ENCODE assay signal across 21 mouse cellular contexts in genomic region chr7:136169261-136169660, GRCm38 (mm10).
DNase-seq lines count a peak whose midpoint lies in the region; ATAC-seq and TF ChIP-seq lines count a peak whose summit lies in the region.
"Had no signal": no experiment of that assay in that cellular context is flagged by ENCODE, and none has a peak within 500 bp of the region (broad histone marks: within the 10 kb centered on the region; RNA-seq: fewer than 3 reads in every experiment).

No protein-coding gene starts in this region.

- peak; percentile 71; the same call in 1 of the 2 replicates for ATAC-seq in limb, embryonic 12.5 days (ENCODE audit: insufficient number of reproducible peaks, insufficient read depth, low FRiP score, low TSS enrichment, low read depth)
- ATAC-seq: forebrain, embryonic 13.5 days; forebrain, embryonic 15.5 days had no signal

- no peak overlapping the region for H3K4me2 ChIP-seq in limb, embryonic 12.5 days
- H3K4me2 ChIP-seq: embryonic facial prominence, embryonic 13.5 days; embryonic facial prominence, embryonic 15.5 days; forebrain, embryonic 13.5 days; forebrain, embryonic 15.5 days had no signal

- no peaks in the 10 kb centered on the region for H3K9me3 ChIP-seq in limb, embryonic 12.5 days
- H3K9me3 ChIP-seq: embryonic facial prominence, embryonic 13.5 days; embryonic facial prominence, embryonic 15.5 days; forebrain, embryonic 13.5 days; forebrain, embryonic 15.5 days had no signal

- intact Hi-C loops in left cerebral cortex, adult 2 months (cut with DNase I): no loop called here

- peak; percentile 5 for DNase-seq in kidney, adult 2 months
- DNase-seq in kidney, adult 11 months: no peak
- DNase-seq in forelimb bud, embryonic 11.5 days (ENCODE audit: low read depth, low spot score): peak; percentile 58
- no peak for DNase-seq in left cerebral cortex, adult 2 months (ENCODE audit: extremely low spot score in 1 of 2, low spot score in 2 of 2)
- no peak for DNase-seq in ovary, postnatal 10 days (ENCODE audit: low spot score)
- DNase-seq: adrenal gland, adult 2 months; adrenal gland, postnatal 10 days; adrenal gland, postnatal 25 days; cerebellum, adult 11 months; cerebellum, adult 18-20 months; cerebellum, adult 8-10 months; cerebellum, adult 9-11 months; cerebellum, postnatal 14 days; cerebellum, postnatal 36 days; embryo, embryonic 11 days had no signal

- H3K4me1 ChIP-seq in kidney, adult 2 months (ENCODE audit: control insufficient read depth, insufficient read depth, low read length): no peaks in the 10 kb centered on the region
- peaks cover 15% of the 10 kb centered on the region; the same call in 1 of the 2 replicates for H3K4me1 ChIP-seq in limb, embryonic 12.5 days (replicated peaks)
- H3K4me1 ChIP-seq: embryonic facial prominence, embryonic 15.5 days; forebrain, embryonic 13.5 days; forebrain, embryonic 15.5 days had no signal

- no peak for TF ChIP-seq CTCF in kidney, adult 2 months (conservative IDR thresholded peaks at IDR 0.05; ENCODE audit: insufficient read depth, insufficient read length, low read depth, low read length)
- no peak for TF ChIP-seq CTCF in left cerebral cortex, adult 2 months (IDR thresholded peaks at IDR 0.05)

- no peak for TF ChIP-seq POLR2A in kidney, adult 2 months (IDR thresholded peaks at IDR 0.05; ENCODE audit: low read depth, low read length)

- H3K27ac ChIP-seq in kidney, adult 2 months (ENCODE audit: insufficient read depth, low read depth, low read length): no peak overlapping the region
- H3K27ac ChIP-seq in limb, embryonic 12.5 days: peak overlapping the region; percentile 75
- no peak overlapping the region for H3K27ac ChIP-seq in left cerebral cortex, adult 2 months
- H3K27ac ChIP-seq: embryonic facial prominence, embryonic 13.5 days; embryonic facial prominence, embryonic 15.5 days; forebrain, embryonic 13.5 days; forebrain, embryonic 15.5 days had no signal

- H3K9ac ChIP-seq in limb, embryonic 12.5 days (replicated peaks): no peak overlapping the region
- H3K9ac ChIP-seq: embryonic facial prominence, embryonic 13.5 days; embryonic facial prominence, embryonic 15.5 days; forebrain, embryonic 13.5 days; forebrain, embryonic 15.5 days had no signal

- no peaks in the 10 kb centered on the region for H3K36me3 ChIP-seq in kidney, adult 2 months (ENCODE audit: control insufficient read depth, insufficient read depth, low read length)
- no peaks in the 10 kb centered on the region for H3K36me3 ChIP-seq in limb, embryonic 12.5 days
- H3K36me3 ChIP-seq: embryonic facial prominence, embryonic 13.5 days; embryonic facial prominence, embryonic 15.5 days; forebrain, embryonic 15.5 days had no signal

- no peaks in the 10 kb centered on the region for H3K27me3 ChIP-seq in kidney, adult 2 months (replicated peaks; ENCODE audit: control insufficient read depth, insufficient read depth, low read length)
- H3K27me3 ChIP-seq in limb, embryonic 12.5 days: peaks cover 8% of the 10 kb centered on the region; the same call in 1 of the 2 replicates
- H3K27me3 ChIP-seq: embryonic facial prominence, embryonic 13.5 days; embryonic facial prominence, embryonic 15.5 days; forebrain, embryonic 15.5 days had no signal

- WGBS in kidney, adult 2 months: 69% methylated on average over 4 of the region's 4 CpGs
- WGBS in limb, embryonic 12.5 days: 33% methylated on average over 3 of the region's 4 CpGs

- no peak overlapping the region for H3K4me3 ChIP-seq in kidney, adult 2 months (ENCODE audit: insufficient read depth, low read depth, low read length)
- no peak overlapping the region for H3K4me3 ChIP-seq in limb, embryonic 12.5 days (replicated peaks)
- H3K4me3 ChIP-seq in left cerebral cortex, adult 2 months: no peak overlapping the region
- H3K4me3 ChIP-seq: embryonic facial prominence, embryonic 13.5 days; embryonic facial prominence, embryonic 15.5 days; erythroblast, embryonic 14.5 days; forebrain, embryonic 13.5 days; forebrain, embryonic 15.5 days had no signal

Comparison
In these comparisons a context has a peak if more than half of its experiments do, and no peak if none do; other contexts are left out.
1. DNase-seq: peak in kidney, adult 2 months (single experiment) and forelimb bud, embryonic 11.5 days (single experiment); none in kidney, adult 11 months (single experiment), left cerebral cortex, adult 2 months (0 of 2) and ovary, postnatal 10 days (single experiment).